Mouse (Mus musculus) ES-Bruce4 (cell line): ENCODE measurements around the gene Mrm1.

ENCODE experiments used
- CTCF ChIP-seq: IDR thresholded peaks from one replicate; pipeline ENCODE4 v1.8.1; 2011; ENCODE audit warnings: low read depth, low read length
- POLR2A ChIP-seq: IDR thresholded peaks from one replicate; pipeline ENCODE4 v1.8.1; 2011; ENCODE audit warnings: low read length; ENCODE audit not compliant: insufficient read depth

DNA sequence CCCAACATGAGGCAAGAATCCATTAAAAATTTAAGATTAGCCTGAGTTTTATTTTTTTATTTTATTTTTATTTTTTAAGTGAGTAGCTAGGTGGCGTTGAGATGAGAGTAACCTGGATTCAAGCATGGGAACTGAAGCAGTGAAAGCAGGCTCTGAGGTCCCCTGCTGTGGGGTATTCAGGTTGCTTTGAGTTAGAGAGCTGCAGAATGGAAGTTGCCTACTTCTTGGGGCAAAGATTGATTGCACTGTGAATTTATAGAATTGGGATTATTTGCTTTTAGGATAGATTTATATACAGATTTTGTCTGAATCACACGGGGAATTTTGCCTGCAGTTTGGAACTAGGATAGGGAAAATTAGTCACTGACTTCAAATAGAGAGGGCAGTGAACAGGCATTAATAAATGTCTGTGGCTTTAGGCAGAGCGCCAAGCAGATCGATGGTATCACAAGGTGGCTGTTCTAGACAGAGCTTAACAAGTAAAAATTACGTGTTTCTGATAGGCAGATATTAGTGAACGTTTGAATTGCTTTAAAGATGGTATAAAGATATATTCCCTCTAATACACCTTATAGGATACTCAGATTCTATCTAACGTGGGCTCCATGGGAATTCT, 28.3 kb upstream of the Mrm1 start:
- TF ChIP-seq CTCF (no peak), POLR2A (no peak)
